Comparison of ENCODE assay signal across 7 mouse cellular contexts in genomic region chr5:52834386-52834785, GRCm38 (mm10). TPM values are rescaled to one million over a fixed set of nuclear protein-coding genes. Genes with fewer than 3 reads are reported as not detected.
DNase-seq lines count a peak whose midpoint lies in the region; ATAC-seq and TF ChIP-seq lines count a peak whose summit lies in the region.

No protein-coding gene starts in this region.

- peaks cover 6% of the 10 kb centered on the region; the same call in 1 of the 2 replicates for H3K9me3 ChIP-seq in limb, embryonic 13.5 days

- no peak for TF ChIP-seq CTCF in testis, adult 2 months (IDR thresholded peaks at IDR 0.05; ENCODE audit: control insufficient read depth, insufficient read depth, insufficient replicate concordance, low read depth, low read length)
- no peak for TF ChIP-seq CTCF in embryonic fibroblast, embryonic 13.5 days (IDR thresholded peaks at IDR 0.05; ENCODE audit: borderline replicate concordance, insufficient read depth, low read length)
- no peak for TF ChIP-seq CTCF in olfactory bulb, adult 2 months (IDR thresholded peaks at IDR 0.05; ENCODE audit: insufficient read depth, low read depth, low read length)

- DNase-seq in testis, postnatal 10 days (ENCODE audit: low spot score) = no peak
- no peak for DNase-seq in gastrocnemius, postnatal 36 days

- peak overlapping the region; percentile 90 for H3K4me3 ChIP-seq in testis, adult 2 months (ENCODE audit: control insufficient read depth, low read depth, low read length)
- H3K4me3 ChIP-seq in embryonic fibroblast, embryonic 13.5 days (ENCODE audit: insufficient read depth, low read length) = peak overlapping the region; percentile 88
- H3K4me3 ChIP-seq in limb, embryonic 13.5 days = peak overlapping the region; percentile 79
- H3K4me3 ChIP-seq in olfactory bulb, adult 2 months (ENCODE audit: insufficient read depth, low read depth, low read length) = peak overlapping the region; percentile 67

- H3K27ac ChIP-seq in testis, adult 2 months (ENCODE audit: control insufficient read depth, insufficient read depth, low read depth, low read length) = peak overlapping the region; percentile 5; the same call in 1 of the 2 replicates
- peak overlapping the region; percentile 66 for H3K27ac ChIP-seq in embryonic fibroblast, embryonic 13.5 days (ENCODE audit: insufficient read depth, low read length)
- peak overlapping the region; percentile 90 for H3K27ac ChIP-seq in limb, embryonic 13.5 days
- H3K27ac ChIP-seq in olfactory bulb, adult 2 months (ENCODE audit: insufficient read depth, low read depth, low read length) = peak overlapping the region; percentile 18; the same call in 1 of the 2 replicates

- H3K4me2 ChIP-seq in limb, embryonic 13.5 days (replicated peaks) = peak overlapping the region; percentile 81

- WGBS in limb, embryonic 13.5 days = 9% methylated on average over 8 of the region's 8 CpGs
- 7% methylated on average over 8 of the region's 8 CpGs for WGBS in olfactory bulb, adult 2 months

- ATAC-seq in limb, embryonic 13.5 days (ENCODE audit: low FRiP score, low read depth) = no peak; the same call in 1 of the 2 replicates
- no peak for ATAC-seq in monocyte, adult 5-6 weeks (replicated peaks; ENCODE audit: insufficient number of reproducible peaks, low FRiP score, low TSS enrichment, poor library complexity, severe bottlenecking)

- H3K27me3 ChIP-seq in testis, adult 2 months (ENCODE audit: control insufficient read depth, insufficient read depth, low read length) = no peaks in the 10 kb centered on the region
- H3K27me3 ChIP-seq in limb, embryonic 13.5 days = no peaks in the 10 kb centered on the region

- no peaks in the 10 kb centered on the region for H3K4me1 ChIP-seq in testis, adult 2 months (ENCODE audit: control insufficient read depth, insufficient read depth, low read length)
- 0 out of 2 replicates have a peak, but pooled peaks cover 2% of the 10 kb centered on the region for H3K4me1 ChIP-seq in embryonic fibroblast, embryonic 13.5 days (ENCODE audit: control insufficient read depth, insufficient read depth, low read length)
- H3K4me1 ChIP-seq in limb, embryonic 13.5 days = peaks cover 19% of the 10 kb centered on the region
- no peaks in the 10 kb centered on the region for H3K4me1 ChIP-seq in olfactory bulb, adult 2 months (ENCODE audit: control insufficient read depth, insufficient read depth, low read length)

- intact Hi-C loops in gastrocnemius, postnatal 36 days (cut with DNase I) = no loop called here

- H3K36me3 ChIP-seq in testis, adult 2 months (ENCODE audit: control insufficient read depth, insufficient read depth, low read length) = no peaks in the 10 kb centered on the region
- peaks cover 30% of the 10 kb centered on the region for H3K36me3 ChIP-seq in limb, embryonic 13.5 days

- peak overlapping the region; percentile 89 for H3K9ac ChIP-seq in limb, embryonic 13.5 days

- no peak for TF ChIP-seq POLR2A in testis, adult 2 months (IDR thresholded peaks at IDR 0.05; ENCODE audit: control insufficient read depth, low read depth, low read length)
- TF ChIP-seq POLR2A in embryonic fibroblast, embryonic 13.5 days (IDR thresholded peaks at IDR 0.05; ENCODE audit: low read depth, low read length) = no peak
- TF ChIP-seq POLR2A in olfactory bulb, adult 2 months (IDR thresholded peaks at IDR 0.05; ENCODE audit: insufficient read depth, low read depth, low read length) = no peak

RNA-seq across cellular contexts. Expression of gene Anapc4, which starts 0.6 kb away (rescaled TPM):
- polyA plus RNA-seq in testis, adult 2 months (2012; rRNA removed) = 17.7 and 22.4 TPM in 2 replicates
- 144 and 146 TPM in 2 replicates for polyA plus RNA-seq in embryonic fibroblast, embryonic 13.5 days (2011; ENCODE audit: insufficient read length, low read depth, missing spikeins)
- 128 TPM in 2 replicates for polyA plus RNA-seq in limb, embryonic 13.5 days (2015; fragmentation: Nextera tagmentation; extraction: Ambion mirVana)
- not detected in 2 replicates for polyA plus RNA-seq in olfactory bulb, adult 2 months (2012; ENCODE audit: insufficient read depth, insufficient read length, low replicate concordance, missing spikeins)
- 44.5 to 78.4 TPM (median 70.0 TPM) in 3 replicates for total RNA-seq in monocyte, adult 5-6 weeks (2017)
- total RNA-seq in gastrocnemius, postnatal 36 days (2021) = 10 to 100 TPM; 32.2 to 37.6 TPM

RNA-seq across cellular contexts. Expression of gene Zcchc4, which starts 59.2 kb away (rescaled TPM):
- polyA plus RNA-seq in testis, adult 2 months (2012; rRNA removed) = 3.9 and 4.1 TPM in 2 replicates
- polyA plus RNA-seq in embryonic fibroblast, embryonic 13.5 days (2011; ENCODE audit: insufficient read length, low read depth, missing spikeins) = 12.8 and 18.3 TPM in 2 replicates
- polyA plus RNA-seq in limb, embryonic 13.5 days (2015; fragmentation: Nextera tagmentation; extraction: Ambion mirVana) = 21.6 and 22.0 TPM in 2 replicates
- polyA plus RNA-seq in olfactory bulb, adult 2 months (2012; ENCODE audit: insufficient read depth, insufficient read length, low replicate concordance, missing spikeins) = not detected in 2 replicates
- total RNA-seq in monocyte, adult 5-6 weeks (2017) = 7.8 to 21.0 TPM (median 10.4 TPM) in 3 replicates
- 1 to 10 TPM; 3.6 to 5.0 TPM for total RNA-seq in gastrocnemius, postnatal 36 days (2021)

Comparison
In these comparisons a context has a peak if more than half of its experiments do, and no peak if none do; other contexts are left out.
1. H3K27ac ChIP-seq: peak in every context shown above with its lines; median percentile 90 in limb, embryonic 13.5 days; 66 in embryonic fibroblast, embryonic 13.5 days; 18 in olfactory bulb, adult 2 months; 5 in testis, adult 2 months.